Mouse (Mus musculus) cerebellum, postnatal 14 days (tissue): ENCODE measurements around the gene Barhl1.

Experiments used
- DNase-seq, 2 experiments: peaks; one replicate each; pipeline ENCODE4 v3.0.0; 2021; ENCODE audit warnings: mixed read lengths in 2 of 2

The Barhl1 gene

DNA sequence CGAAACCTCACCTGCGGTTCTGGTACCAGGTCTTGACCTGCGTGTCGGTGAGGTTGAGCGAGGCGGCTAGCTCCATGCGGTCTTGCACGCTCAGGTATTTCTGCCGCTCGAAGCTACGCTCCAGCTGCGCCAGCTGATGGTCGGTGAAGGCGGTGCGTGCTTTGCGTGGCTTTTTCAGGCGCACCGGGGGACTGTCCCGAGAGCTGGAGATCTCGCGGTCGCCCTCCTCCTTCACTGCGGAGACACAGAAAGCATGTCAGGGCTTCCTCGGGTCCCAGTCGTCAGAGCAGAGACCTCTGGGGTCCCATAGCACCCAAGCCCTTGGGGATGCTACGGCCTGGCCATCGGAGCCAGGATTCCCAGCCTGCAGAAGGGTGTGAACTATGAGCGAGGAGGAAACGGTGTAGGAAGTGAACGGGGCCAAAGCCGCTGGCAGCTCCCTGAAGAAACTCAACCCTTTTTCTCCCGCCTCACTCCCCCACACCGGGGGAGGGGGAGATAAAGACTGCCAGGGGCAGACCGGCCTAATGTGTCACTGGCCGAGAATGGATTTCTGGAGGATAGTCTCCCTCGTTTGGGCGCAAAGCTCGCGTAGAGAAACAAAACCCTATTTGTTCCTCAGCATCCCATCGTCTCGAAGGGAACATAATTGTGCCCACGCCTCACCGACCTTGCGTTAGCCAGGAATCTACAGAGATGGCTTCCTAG is 5.0 kb downstream of the Barhl1 start:
- peak; percentile 59 to 61 for DNase-seq

DNA sequence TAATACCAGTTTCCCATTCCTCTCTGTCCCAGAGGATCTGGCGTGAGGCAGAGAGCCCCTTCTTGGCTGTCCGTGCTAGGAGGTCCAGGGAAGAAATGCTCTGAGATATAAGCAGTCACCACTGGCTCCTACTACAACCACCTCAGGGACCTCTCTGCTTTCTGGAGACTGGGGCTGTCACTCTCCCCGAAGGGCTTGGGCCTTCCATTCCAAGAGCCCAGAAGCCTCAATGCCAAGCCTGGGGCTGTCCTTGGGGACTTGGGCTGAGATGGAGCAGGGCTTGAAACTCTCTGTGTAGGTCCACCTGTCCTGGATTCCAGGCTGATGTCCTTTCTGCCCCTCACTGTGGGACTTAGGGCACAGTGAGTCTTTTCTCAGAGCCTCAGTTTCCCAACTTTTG is 5.6 kb downstream of the Barhl1 start:
- peak in 1 of 2 experiments; percentile 36 for DNase-seq

DNA sequence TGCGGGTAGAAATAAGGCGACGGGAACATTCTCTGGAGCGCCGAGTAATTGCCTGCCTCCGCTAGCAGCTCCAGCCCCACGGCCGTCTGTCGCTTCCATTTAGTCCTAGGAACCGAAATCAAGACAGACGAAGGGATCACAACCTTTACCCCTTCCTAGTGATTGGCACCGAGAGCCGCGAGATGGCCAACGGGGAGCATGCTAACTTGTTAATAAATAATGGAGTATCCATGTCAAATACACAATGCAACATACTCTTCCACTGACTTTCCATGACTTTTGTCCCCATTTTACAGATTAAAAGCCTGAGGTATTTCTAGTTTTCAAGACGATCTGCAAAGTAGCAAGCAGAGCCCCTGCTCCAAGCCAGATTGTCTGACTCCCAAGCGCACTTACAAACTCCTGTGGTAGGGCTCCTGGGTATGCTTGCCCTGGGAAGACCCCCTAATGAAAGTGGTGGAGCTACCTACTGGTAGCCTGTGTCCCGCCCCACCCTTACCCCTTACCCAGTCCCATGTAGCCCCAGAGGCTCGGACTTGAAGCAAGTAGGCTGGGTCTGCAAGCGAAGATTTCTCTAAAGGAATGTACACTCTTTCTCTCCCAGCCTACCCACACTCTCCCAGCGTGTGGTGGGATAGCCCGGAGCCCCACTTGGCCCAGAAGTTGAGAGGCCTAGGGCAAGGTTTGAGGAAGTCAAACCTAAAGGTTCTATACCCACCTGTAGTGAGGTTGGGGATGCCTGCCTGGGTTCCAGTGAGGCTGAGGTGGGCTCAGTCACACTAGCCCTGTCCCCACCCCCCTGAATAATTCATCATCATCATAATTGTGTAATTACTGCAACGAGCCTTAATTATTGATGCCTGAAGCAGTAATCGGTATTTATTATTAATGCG is 6.4 kb downstream of the Barhl1 start:
- DNase-seq = peak in 1 of 2 experiments; percentile 42

- DNase-seq = peak in 1 of 2 experiments; percentile 42
Measured at GRCm38 (mm10) chr2:28909186-28909817, 7.2 kb downstream of the Barhl1 start.

DNA sequence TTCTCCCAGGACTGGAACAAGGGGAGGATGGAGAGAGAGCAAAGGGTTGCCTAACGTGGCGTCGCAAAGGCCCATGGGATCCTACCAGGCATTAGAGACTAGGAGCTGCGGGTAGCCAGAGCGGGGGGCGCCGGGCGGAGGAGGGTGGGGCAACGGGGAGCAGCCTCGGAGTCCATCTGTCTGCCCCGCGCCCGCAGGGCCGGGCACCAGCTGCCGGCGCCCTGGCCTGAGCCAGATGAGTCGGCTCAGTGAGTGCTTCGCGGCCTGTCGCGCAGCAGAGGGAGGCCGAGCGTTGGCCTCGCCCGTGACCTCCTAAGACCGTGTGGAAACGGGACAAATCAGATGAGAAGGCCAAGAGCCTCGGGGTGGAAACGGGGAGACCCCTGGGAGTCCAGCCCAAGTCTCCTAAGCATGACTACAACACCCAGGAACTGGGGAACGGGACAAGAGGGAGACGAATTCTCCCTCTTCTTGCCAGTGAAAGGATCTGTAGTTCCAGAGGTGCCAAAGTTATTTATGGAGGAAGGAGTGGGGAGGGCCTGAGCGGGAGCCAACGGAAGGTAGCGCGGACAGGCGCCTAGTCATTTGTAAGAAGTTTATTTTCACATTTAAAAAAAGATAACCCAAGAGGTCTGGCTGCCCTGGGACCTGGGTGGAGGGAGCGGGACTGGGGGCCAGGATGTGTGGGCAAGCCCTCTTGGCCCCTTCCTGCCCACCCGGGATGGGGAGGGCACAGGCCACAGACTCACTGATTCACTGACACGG is 7.9 kb downstream of the Barhl1 start:
- DNase-seq = peak; percentile 45 to 56

- DNase-seq = peak; percentile 46 to 58
Measured at GRCm38 (mm10) chr2:28907691-28908388, 8.6 kb downstream of the Barhl1 start.

DNA sequence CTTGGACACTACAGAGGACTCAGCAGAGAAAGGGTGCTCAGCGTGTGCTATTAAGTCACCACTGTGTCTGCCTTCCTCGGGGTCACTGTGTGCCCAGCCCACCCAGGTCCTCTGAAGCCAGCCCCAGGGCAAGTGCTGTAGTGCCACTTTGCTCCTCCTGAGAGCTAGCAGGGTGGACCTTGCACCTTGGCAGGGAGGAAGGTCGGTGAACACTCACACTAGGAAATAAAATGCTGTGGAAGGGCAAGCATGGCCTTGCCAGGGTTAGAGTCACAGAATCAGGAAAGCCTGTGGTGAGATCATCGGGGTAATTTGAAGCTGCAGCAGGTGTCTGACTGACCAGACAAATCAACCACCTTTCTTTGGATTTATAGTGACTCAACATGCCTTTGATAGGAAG is 10.9 kb downstream of the Barhl1 start:
- DNase-seq = no peak

GRCm38 (mm10) chr2:28904786-28905185 is 11.7 kb downstream of the Barhl1 start:
- no peak for DNase-seq

DNA sequence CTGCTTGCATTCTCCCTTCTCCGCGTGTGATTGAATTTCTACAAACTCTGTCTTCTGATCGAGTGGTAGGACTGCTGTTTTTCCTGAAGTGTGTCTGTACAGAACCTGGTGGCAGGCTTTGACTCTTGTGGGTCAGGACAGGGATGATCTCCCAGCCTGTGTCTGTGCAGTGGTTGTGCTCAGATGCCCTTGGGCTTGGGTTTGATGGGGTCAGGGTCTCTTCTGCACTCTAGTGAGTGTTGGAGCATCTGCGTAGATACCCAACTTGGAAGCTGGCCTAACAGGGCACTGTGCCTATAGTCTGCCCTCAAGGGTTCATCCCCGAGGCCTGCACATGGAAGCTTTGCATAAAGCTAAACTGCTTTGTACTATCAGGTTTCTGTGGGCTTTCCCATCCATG is 12.6 kb downstream of the Barhl1 start:
- DNase-seq = peak; percentile 43 to 65

DNA sequence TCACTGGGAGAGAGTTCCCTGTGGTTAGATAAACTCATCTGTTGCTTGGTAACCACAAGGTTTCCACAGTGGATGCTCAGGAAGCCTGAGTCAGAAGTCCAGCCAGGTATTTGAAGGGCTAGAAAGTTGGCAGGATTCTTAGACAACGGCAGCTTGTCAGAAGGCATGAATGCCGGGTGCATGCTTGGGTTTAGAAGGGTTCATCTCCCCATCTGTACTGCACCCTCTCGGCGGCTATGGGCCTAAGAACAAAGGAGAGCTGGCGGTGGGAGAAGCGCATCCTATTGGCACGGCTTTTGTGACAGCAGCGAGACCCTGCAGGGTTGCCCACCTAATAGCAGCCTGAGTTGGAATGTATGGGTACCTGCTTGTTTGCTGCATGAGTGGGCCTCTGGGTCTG is 14.2 kb downstream of the Barhl1 start:
- peak; percentile 35 to 47 for DNase-seq

DNA sequence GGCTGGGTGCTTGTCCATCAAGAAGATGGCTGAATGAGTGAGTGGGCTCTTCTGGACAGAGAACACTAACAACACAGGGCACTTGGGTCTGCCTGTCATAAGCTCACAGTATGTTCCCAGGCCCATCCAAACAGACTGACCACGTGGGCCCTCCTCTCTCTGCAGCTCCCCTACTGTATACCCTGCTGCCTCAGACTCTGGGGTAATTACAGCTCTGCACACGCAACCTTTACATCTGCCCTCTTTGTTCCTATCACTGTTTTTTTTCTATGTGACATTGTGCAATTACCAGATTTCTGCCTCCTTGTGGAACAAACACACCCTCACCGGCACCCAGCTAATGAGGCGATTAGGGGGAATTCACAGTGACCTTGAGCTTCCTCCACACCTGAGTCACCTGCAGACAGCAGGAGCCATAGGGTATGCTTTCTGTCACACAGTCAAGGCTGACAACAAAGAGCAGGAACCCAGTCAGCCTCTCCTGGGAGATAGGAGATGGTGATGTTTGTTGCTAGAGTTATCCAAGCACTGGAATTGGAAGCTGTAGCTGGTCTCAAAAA is 19.0 kb downstream of the Barhl1 start:
- DNase-seq = no peak

GRCm38 (mm10) chr2:28895876-28896275 is 20.6 kb downstream of the Barhl1 start:
- no peak for DNase-seq

- DNase-seq = no peak
Measured at GRCm38 (mm10) chr2:28893526-28893925, 22.9 kb downstream of the Barhl1 start.

DNA sequence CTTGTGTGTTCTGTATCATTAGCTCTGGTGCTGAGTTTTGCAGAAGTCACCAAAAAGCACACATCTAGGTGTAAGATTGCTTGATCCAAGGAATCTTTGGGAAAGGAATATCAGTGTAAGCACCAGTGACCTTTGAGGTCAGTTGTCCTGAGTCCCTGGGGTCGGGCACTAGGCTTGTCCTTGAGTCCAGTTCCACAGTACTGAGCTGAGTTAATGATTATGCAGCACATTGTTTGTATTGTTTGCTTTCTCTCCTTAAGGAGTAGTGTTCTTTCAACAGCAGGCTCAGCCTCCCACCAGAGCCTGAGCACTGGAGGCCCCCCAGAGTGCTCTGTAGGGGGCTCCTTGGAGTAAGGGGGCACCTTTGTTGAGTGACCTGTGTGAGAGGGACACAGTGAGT is 23.7 kb downstream of the Barhl1 start:
- DNase-seq = no peak

DNA sequence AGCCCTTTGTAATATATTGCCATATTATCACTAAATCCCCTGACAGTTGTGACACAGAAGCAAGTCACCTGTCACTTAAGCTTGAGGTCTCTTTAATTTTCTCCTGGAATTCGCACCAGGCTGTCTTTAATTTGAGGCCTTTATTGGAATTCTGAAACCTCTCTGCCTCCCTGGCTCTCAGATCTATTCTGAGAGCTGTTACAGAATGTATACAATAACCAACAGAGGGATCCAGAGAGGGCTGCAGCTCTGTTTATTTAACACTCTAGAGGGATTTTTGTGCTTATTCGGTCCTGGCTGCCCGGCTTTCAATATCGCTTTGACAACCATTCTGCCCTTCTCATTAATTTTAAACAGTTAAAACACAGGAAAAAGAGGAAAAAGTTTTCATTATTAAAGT is 31.6 kb downstream of the Barhl1 start:
- DNase-seq = no peak

- DNase-seq = peak in 1 of 2 experiments; percentile 40
Measured at GRCm38 (mm10) chr2:28882826-28883485, 33.5 kb downstream of the Barhl1 start.

- no peak for DNase-seq
Measured at GRCm38 (mm10) chr2:28882047-28882446, 34.4 kb downstream of the Barhl1 start.

DNA sequence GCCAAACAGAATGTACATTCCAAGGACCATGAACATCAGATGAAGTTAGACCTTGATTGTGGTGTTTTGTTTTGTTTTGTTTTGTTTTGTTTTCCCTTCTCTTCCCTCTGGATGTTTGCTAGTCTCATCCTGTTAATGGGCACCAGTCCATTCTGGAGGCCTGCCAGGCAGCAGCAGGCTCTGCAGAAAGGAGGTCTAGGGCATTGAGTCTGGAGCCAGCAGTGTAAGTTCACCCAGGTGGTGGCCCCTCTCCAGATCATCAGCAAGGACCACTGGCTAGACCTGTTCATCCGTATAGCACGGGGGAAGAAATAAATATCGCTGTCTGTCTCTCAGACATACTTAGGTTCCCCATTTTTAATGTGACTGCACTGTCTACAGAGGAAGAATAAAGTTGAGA is 35.2 kb downstream of the Barhl1 start:
- peak; percentile 72 to 85 for DNase-seq

DNA sequence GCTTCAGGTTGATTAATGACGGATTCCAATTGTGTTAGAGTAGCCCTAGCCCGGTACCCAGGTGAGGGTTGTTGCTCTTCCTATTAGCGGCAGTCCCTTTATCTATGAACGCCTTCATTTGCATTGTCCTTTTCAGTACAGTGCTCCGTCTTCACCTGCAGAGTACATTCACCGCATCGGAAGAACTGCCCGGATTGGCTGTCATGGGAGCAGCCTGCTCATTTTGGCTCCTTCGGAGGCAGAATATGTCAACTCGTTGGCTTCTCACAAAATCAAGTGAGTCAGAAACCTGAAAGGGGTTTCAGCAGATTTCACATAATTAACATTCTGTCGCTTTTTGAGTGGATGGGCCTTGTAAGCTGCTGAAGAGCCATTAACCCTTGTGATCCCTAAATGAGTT is 40.9 kb downstream of the Barhl1 start:
- peak; percentile 50 to 51 for DNase-seq

DNA sequence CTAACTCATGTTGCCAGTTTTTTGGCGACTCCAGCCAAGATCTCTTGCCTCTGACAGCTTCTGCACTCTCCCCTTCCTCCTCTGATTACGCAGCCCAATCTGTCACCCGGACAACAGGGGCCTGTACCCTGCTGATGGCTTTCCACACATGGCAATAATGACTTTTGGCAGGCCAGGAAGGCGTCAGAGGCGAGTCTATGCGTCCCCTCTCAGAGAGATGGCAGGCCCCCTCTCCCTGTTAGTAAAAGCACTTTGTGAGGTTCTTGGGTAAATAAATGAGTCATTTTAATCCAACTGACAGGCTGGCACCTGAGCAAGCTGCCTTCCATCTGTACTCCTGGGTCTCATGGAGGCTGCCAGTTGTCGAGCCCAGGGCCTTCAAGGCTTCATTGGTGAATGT is 49.0 kb downstream of the Barhl1 start:
- DNase-seq = peak; percentile 86 to 90

DNA sequence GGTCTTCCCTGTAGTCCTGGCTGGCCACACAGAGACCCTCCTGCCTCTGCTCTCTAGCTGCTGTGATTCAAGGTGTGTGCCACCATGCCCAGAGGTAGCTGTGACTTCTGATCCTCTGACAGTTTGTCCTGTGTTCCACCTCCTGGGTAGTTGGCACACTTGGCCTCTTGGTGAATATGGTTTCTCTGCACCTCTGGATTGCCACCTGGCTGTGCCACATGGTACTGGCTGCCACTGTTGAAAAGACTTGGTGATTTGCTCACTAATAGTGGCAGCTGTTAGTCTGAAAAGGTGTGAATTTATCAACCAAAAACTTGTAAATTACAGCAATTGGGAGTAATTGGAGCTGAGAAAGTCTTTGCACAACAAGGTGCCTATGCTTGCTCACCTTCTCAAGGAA is 52.6 kb downstream of the Barhl1 start:
- DNase-seq = no peak
